Mouse (Mus musculus) mouse embryonic stem cell (cell line): ENCODE results near the gene Pgpep1.

Experiments
- in situ Hi-C, 2 experiments: fragments of 300-500 bp; cut with MboI; formaldehyde crosslinking; loops; 1 replicate in 1 of 2; 3 replicates in 1 of 2; pipeline ENCODE4 v1.14.3; 2019 to 2020; ENCODE audit warnings: low sequenced_read_pairs in 2 of 2, low pct_unique_long_range_greater_than_20kb in 1 of 2, mixed read lengths in 1 of 2; ENCODE audit not compliant: unreplicated experiment in 1 of 2

Pgpep1 gene

DNA sequence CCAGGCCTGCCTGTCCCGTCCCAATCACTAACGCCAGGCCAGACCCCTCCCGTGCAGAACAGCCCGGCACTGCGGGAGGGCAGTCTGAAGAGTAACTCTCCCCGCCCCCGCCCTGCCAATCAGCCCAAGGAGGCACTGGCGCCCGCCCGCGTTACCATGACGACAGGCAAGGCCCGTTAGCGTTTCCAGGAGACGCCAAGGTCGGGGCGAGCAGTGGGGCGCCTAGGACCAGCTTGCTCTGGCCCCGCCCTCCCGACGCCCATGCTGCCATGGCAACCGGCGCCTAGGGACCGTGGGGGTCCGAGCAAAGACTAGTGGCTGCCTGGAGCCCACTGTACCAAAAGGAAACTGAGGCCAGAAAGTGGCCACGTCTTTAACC is 58.9 kb downstream of the Pgpep1 start:
- in situ Hi-C loops = no loop called here

DNA sequence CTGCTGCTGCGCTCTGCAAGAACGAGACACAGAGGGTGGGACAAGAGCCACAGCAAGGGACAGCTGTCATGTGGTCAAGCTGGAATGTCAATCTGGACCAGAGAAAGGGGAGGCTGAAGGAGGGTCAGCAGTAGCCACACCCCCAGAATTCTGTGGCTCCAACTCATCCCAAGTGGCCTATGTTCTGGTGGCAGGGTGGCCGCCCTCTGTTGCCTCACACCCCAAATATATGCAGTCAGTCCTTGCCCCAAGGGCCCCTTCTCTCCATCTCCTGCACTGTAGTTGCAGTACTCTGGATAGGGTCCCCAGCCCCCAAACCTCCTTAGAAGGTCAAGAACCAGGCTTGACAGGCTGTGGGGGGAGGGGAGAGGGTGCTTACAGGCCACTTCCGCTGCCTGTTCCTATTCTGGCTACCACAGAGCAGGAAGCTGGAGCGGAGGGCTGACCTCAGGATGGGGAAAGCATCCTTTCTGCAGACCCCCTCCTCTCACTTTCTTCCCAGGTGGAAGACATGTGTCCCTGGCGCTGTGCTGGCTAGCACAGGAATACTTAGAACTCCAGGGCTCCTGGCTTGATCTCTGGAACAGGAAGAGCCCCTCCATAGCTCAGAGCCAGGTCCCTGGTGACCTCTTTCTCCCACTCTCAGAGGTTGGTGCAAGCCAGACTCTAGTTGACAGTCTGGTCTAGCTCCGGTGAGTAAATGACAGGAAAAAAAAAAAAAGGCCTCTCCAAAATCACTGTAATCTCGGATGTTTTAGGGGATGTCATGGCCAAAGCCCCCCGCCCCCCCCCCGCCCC is 59.5 kb downstream of the Pgpep1 start:
- in situ Hi-C loops = no loop called here

DNA sequence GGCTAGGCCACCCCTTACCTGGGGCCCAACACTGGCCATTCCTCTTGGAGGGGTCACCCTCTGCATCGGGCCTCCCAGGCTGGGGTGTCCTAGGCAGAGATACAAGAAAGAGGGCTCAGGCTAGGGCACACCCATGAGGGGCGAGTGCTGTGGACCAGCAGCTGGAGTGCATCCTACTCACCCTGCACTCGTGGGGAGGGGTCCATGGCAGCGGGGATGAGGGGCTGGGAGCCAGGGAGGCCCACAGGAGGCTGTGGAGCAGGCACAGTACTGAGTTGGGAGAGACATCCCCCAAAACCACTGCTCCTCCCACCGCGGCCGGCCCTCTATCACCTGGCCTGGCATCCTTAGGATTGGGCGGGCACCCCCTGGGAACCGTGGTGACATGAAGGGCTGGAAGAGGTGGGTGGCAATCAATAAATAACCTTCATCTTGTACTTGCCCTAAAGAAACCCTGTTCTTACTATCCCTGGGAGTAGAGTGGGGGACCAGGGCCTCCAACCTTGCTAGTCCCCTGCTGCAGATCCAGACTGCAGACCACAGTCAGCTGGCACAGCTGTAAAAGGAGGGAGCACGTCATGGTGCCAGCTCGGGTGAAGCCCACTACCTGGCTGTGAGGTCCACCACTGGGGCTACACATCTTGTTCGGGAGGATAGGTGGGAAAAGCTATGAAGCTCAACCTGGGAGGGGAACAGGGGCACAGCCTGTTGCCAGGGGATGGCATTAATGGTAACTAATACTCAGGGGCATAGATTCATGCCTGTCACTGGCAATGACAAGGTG is 60.5 kb downstream of the Pgpep1 start:
- in situ Hi-C loops = loop anchor here in 1 of 2 experiments (5.0 kb wide), 1 partner anchor 37 kb away; no protein-coding TSS in a partner anchor

DNA sequence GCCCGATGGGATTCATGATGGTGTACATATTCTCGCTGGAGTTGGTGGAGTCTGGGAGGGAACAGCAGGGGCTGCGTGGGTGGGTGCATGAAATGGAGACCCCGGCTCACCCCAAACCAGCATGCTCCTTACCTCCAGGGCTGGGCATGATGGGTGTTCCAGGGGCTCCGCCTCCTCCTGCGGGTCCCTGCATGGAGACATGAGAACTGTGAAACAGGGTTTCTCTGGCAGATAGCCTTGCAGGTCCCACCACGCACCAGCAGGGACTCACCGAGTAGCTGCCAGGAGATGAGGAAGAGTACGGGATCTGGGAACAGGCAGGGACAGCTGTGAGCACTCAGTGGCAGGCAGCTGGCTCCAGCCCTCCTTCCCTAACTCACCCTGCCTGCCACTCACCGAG is 61.5 kb downstream of the Pgpep1 start:
- in situ Hi-C loops = loop anchor here in 1 of 2 experiments (5.0 kb wide), 1 partner anchor 36 kb away; no protein-coding TSS in a partner anchor

DNA sequence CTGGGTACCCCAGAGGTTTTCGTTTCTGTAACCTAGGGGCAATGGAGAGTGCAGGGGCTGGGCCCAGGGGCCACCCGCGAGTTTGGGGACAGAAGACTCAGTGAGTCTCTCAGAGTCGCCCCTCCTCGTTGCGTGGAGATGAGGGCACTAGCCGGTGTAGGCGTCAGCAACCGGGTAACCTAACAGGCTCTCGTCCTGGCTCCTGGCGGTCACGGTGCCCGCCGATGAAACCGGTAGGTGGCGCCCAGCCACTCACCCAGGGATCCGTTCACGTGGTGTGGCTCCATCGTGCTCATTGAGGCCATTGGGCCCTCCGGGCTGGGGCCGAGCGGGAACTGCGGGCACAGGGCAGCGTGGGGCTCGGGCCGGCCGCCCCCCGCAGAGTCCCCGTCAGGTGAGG is 61.9 kb downstream of the Pgpep1 start:
- in situ Hi-C loops = loop anchor here in 1 of 2 experiments (5.0 kb wide), 1 partner anchor 36 kb away; no protein-coding TSS in a partner anchor

DNA sequence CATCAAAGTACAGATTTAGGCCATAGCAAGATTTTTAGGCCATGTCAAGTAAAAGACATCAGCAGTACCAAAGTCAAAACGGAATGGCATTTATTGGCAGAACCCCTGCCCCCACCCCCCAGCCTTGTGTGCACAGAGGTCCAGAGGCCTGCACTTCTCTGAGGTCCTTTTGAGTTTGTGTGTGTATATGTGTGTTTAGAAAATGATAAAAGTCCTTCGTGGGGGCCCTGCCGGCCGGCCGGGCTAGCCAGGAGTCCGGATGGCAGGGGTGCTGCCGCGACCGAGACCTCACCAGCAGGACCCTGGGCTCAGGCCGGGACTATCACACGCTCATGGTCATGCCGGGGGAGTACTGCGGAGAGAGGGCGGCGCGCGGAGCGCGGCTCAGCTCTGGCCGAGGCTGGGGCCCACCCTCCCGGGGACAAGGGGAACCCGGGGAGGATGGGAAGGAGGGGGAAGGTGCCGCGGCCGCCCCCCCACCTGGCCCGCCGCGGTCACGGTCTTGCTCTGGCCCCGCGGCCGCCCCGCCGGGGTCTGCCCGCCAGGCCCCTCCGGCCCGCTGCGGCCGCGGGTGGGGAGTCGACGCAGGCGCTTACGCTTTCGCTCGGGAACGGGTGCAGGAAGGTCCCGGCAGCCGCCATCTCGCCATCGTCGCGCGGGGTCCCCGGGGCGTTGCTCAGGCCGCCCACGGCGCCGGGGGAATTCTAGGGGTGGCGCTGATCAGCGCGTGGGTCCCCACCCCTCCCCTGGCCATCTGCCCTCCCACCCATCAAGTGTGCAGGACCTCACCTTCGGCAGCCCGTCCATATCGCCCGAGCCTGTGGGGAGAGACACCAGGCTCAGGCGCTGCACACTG is 62.5 kb downstream of the Pgpep1 start:
- in situ Hi-C loops = loop anchor here in 1 of 2 experiments (5.0 kb wide), 1 partner anchor 35 kb away; no protein-coding TSS in a partner anchor

DNA sequence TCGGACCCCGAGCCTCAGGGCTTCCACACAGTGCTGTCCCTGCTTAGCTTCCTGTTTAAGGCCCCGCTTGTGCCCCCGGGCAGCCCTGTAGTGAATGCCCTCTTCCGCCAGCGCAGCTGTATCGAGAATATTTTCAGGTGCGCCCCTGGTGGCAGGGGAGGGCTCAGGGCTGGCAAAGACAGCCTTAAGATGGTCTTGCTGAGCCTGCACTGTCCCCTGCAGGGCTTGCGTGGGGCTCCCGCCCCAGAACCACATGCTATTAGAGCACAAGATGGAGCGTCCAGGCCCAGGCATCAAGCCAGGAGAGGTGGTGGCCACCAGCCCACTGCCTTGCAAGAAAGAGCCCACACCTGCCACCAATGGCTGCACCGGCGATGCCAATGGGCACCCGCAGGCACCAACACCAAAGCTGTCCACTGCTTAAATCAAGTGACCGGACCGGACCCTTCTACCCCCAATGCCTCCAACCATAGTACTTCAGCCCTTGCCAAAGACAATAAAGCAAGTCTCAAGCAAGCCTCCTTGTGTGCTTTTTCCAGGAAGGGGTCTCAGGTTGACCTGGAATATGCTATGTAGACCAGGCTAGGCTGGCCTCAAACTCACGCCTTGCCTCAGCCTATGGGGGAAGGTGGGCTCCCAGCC is 63.3 kb downstream of the Pgpep1 start:
- in situ Hi-C loops = loop anchor here in 1 of 2 experiments (5.0 kb wide), 1 partner anchor 35 kb away; no protein-coding TSS in a partner anchor
